Mouse (Mus musculus): Measurements from ENCODE around the gene Klk5. TPM values are rescaled to one million over a fixed set of nuclear protein-coding genes. Genes with fewer than 3 reads are reported as not detected.

Klk5 gene
- polyA plus RNA-seq, 1 experiment from 2014 or later, result 0.33 TPM

DNA sequence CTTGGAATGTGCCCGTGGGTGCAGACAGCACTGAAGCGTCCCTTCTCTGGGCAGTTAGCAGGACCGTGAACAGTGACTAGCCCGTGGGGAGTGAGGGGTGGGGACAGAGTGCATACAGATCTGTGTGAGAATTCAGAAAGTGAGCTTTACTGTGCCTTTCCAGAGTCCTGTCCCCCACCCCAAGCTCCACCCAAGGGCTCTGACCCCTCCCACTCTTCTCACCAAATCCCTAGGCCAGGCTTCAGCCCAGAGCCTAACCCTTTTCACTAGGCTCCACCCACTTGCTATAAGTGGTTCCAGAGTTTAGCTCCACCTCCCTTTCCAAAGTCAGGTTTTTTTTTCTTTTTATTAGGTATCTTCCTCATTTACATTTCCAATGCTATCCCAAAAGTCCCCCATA lies 2.0 kb downstream of the Klk5 start:
- H3K4me1 ChIP-seq, result no peaks in the 10 kb centered on the region
- 92% methylated on average over 4 of the region's 4 CpGs for WGBS

GRCm38 (mm10) chr7:43851616-43852015 lies 9.8 kb downstream of the Klk5 start:
- Histone ChIP-seq H3K9ac (replicated peaks) (no peak overlapping the region), H3K4me1 (no peaks in the 10 kb centered on the region), H3K27ac (replicated peaks) (no peak overlapping the region), H3K36me3 (no peaks in the 10 kb centered on the region), H3K27me3 (no peaks in the 10 kb centered on the region), H3K9me3 (no peaks in the 10 kb centered on the region), H3K4me3 (no peak overlapping the region), H3K4me2 (replicated peaks) (no peak overlapping the region)
- 91% methylated on average over 6 of the region's 6 CpGs for WGBS
- no peak for ATAC-seq (ENCODE audit: low FRiP score, low read depth)

More for the DNA sequence above, 2.0 kb downstream of the Klk5 start:
- Histone ChIP-seq H3K9ac (replicated peaks) (no peak overlapping the region), H3K4me2 (replicated peaks) (no peak overlapping the region), H3K27ac (replicated peaks) (no peak overlapping the region), H3K9me3 (no peaks in the 10 kb centered on the region), H3K4me3 (no peak overlapping the region), H3K27me3 (no peaks in the 10 kb centered on the region), H3K36me3 (no peaks in the 10 kb centered on the region)
- ATAC-seq (ENCODE audit: low FRiP score, low read depth), result no peak

- 87% methylated on average over 9 of the region's 9 CpGs for WGBS
- ATAC-seq (ENCODE audit: low FRiP score, low read depth), result no peak
- no peak overlapping the region for H3K9ac ChIP-seq (replicated peaks)
Measured at GRCm38 (mm10) chr7:43854642-43855380, 13.0 kb downstream of the Klk5 start.

DNA sequence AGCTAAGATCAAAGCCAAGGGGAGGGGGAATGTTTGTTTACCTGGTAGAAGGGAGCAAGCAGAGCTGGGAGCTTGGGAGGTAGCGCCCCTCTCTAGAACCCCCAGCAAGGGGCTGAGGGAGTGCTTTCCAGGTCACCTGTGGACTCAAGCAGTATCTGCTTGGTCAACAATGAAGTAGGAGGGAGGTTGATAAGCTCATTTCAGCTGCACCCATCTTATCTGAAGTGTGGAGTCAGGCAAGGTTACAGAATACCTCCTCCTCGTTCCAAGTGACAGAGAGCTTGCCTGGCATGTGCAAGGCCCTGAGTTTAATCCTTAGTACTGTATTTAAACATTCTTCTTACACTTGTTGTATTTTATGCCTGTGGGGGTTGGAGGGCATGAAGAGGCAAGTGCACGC lies 13.9 kb downstream of the Klk5 start:
- H3K9me3 ChIP-seq, result no peaks in the 10 kb centered on the region
- no peak for ATAC-seq (ENCODE audit: low FRiP score, low read depth)
- H3K27me3 ChIP-seq, result no peaks in the 10 kb centered on the region
- no peak overlapping the region for H3K4me2 ChIP-seq (replicated peaks)
- no peaks in the 10 kb centered on the region for H3K4me1 ChIP-seq
- 80% methylated on average over 3 of the region's 3 CpGs for WGBS
- no peak overlapping the region for H3K9ac ChIP-seq (replicated peaks)
- H3K27ac ChIP-seq (replicated peaks), result no peak overlapping the region
- no peaks in the 10 kb centered on the region for H3K36me3 ChIP-seq
- H3K4me3 ChIP-seq, result no peak overlapping the region

More at GRCm38 (mm10) chr7:43854642-43855380, 13.0 kb downstream of the Klk5 start:
- Histone ChIP-seq H3K4me3 (no peak overlapping the region), H3K4me2 (replicated peaks) (no peak overlapping the region), H3K27ac (replicated peaks) (no peak overlapping the region), H3K27me3 (no peaks in the 10 kb centered on the region), H3K36me3 (no peaks in the 10 kb centered on the region), H3K4me1 (no peaks in the 10 kb centered on the region), H3K9me3 (no peaks in the 10 kb centered on the region)

- no peaks in the 10 kb centered on the region for H3K27me3 ChIP-seq
- WGBS, result 80% methylated on average over 7 of the region's 7 CpGs
- no peaks in the 10 kb centered on the region for H3K4me1 ChIP-seq
- H3K4me2 ChIP-seq (replicated peaks), result no peak overlapping the region
- H3K9ac ChIP-seq (replicated peaks), result no peak overlapping the region
- no peak overlapping the region for H3K4me3 ChIP-seq
- no peaks in the 10 kb centered on the region for H3K36me3 ChIP-seq
- no peak for ATAC-seq (ENCODE audit: low FRiP score, low read depth)
- no peak overlapping the region for H3K27ac ChIP-seq (replicated peaks)
- no peaks in the 10 kb centered on the region for H3K9me3 ChIP-seq
Measured at GRCm38 (mm10) chr7:43856307-43856706, 14.5 kb downstream of the Klk5 start.

GRCm38 (mm10) chr7:43857501-43857900 lies 15.7 kb downstream of the Klk5 start:
- H3K36me3 ChIP-seq, result no peaks in the 10 kb centered on the region
- 92% methylated on average over 12 of the region's 12 CpGs for WGBS
- H3K4me2 ChIP-seq (replicated peaks), result no peak overlapping the region
- no peaks in the 10 kb centered on the region for H3K4me1 ChIP-seq
- H3K9me3 ChIP-seq, result no peaks in the 10 kb centered on the region
- H3K27ac ChIP-seq (replicated peaks), result no peak overlapping the region
- H3K4me3 ChIP-seq, result no peak overlapping the region
- no peaks in the 10 kb centered on the region for H3K27me3 ChIP-seq
- H3K9ac ChIP-seq (replicated peaks), result no peak overlapping the region
- no peak for ATAC-seq (ENCODE audit: low FRiP score, low read depth)

DNA sequence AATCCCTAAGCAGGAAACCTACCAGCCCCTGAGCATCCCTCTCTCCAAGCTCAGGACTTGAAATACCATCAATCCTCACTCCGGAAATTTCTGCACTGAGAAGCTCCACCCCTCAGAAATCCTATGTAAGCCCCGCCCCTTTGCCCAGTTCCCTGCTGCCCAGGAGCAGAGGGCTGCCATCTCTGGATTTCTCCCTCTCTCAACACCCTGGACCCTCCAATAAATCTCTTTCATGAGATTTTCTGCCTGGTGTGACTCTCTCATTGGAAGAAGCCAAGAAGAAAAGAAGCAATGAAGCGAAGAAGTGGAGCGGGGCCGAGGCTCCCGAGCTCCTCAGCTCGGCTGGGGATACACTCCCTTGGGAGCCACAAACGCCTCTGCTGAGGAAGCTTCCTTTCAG lies 18.6 kb downstream of the Klk5 start:
- no peak for ATAC-seq (ENCODE audit: low FRiP score, low read depth)

DNA sequence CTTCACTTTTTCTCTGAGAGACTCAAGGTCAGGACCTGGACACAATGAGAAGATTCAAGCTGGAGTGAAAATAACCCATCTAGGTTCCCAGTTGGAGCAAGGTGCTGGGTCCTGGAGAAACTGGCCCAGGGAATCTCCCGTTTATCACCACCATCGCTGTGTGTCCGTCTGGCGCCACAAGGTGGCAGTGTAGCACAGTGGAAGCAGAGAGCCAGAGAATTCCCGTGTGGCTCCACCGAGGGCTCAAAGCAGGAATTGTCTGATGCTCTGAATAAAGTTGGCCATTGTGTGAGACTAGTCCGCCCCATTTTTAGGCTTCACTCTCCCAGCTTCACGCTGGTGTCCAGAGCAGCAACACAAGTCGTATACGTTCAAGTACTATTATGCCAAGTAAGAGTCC lies 31.5 kb downstream of the Klk5 start:
- WGBS, result 6% methylated on average over 10 of the region's 10 CpGs
- ATAC-seq (ENCODE audit: low FRiP score, low read depth), result peak; percentile 66; the same call in 1 of the 2 replicates
- Histone ChIP-seq H3K27me3 (no peaks in the 10 kb centered on the region), H3K27ac (replicated peaks) (no peak overlapping the region), H3K9me3 (no peaks in the 10 kb centered on the region), H3K4me1 (no peaks in the 10 kb centered on the region), H3K4me3 (no peak overlapping the region), H3K4me2 (replicated peaks) (no peak overlapping the region), H3K9ac (replicated peaks) (no peak overlapping the region), H3K36me3 (no peaks in the 10 kb centered on the region)

More for the DNA sequence above, 18.6 kb downstream of the Klk5 start:
- H3K36me3 ChIP-seq, result no peaks in the 10 kb centered on the region
- H3K4me2 ChIP-seq (replicated peaks), result no peak overlapping the region
- H3K4me1 ChIP-seq, result no peaks in the 10 kb centered on the region
- no peaks in the 10 kb centered on the region for H3K27me3 ChIP-seq
- WGBS, result 44% methylated on average over 8 of the region's 8 CpGs
- H3K27ac ChIP-seq (replicated peaks), result no peak overlapping the region
- no peak overlapping the region for H3K4me3 ChIP-seq
- H3K9me3 ChIP-seq, result no peaks in the 10 kb centered on the region
- H3K9ac ChIP-seq (replicated peaks), result no peak overlapping the region

DNA sequence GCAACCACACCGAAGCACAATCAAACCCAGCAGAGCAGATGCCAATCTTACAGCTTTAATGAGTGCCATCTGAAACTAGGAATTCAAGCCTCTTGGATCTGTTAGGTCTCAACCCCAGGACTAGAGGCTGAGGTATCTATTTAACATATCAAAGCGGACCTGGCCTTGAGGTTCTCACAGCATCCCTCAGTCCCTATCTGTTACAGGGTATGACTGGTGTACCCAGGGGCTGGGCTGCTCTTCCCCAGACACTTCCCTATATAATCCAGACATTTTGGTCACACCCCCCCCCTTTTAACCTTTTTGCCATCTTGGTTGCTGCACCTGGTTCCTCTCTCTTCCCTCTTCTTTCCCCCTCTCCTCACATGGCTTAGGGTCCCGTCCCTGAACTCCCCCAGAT lies 31.9 kb downstream of the Klk5 start:
- Histone ChIP-seq H3K4me1 (no peaks in the 10 kb centered on the region), H3K9ac (replicated peaks) (no peak overlapping the region), H3K9me3 (no peaks in the 10 kb centered on the region), H3K27me3 (no peaks in the 10 kb centered on the region), H3K4me2 (replicated peaks) (no peak overlapping the region), H3K36me3 (no peaks in the 10 kb centered on the region), H3K27ac (replicated peaks) (no peak overlapping the region), H3K4me3 (no peak overlapping the region)
- ATAC-seq (ENCODE audit: low FRiP score, low read depth), result 0 out of 2 replicates have a peak, but pooled peaks have one; percentile 27
- WGBS, result 78% methylated on average over 3 of the region's 3 CpGs

- no peaks in the 10 kb centered on the region for H3K4me1 ChIP-seq
- no peak overlapping the region for H3K9ac ChIP-seq (replicated peaks)
- no peak overlapping the region for H3K4me3 ChIP-seq
- no peak overlapping the region for H3K4me2 ChIP-seq (replicated peaks)
- no peaks in the 10 kb centered on the region for H3K27me3 ChIP-seq
- H3K27ac ChIP-seq (replicated peaks), result no peak overlapping the region
- no peaks in the 10 kb centered on the region for H3K36me3 ChIP-seq
- no peak for ATAC-seq (ENCODE audit: low FRiP score, low read depth)
- no peaks in the 10 kb centered on the region for H3K9me3 ChIP-seq
- WGBS, result 82% methylated on average over 6 of the region's 6 CpGs
Measured at GRCm38 (mm10) chr7:43874868-43875375, 33.2 kb downstream of the Klk5 start.

DNA sequence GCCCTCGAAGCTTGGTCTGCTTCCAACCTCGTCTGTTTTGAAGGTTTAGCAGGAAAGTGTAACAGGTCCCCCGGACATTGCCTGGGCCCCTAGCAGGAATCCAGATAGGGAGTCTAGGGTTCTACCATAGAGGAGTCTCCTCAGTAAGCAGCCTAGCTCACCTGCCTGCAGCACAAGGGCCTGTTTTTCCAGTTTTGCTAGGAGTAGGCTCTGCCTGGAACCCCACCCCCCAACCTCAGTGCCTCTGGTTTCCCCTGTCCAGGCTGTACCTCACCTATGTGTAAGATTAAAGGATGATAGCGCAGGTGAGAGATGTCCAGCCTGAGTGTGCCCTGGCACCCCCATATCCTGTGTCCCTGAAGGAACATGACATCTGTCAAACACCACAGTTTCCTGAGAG lies 34.7 kb downstream of the Klk5 start:
- H3K4me1 ChIP-seq, result 0 out of 2 replicates have a peak, but pooled peaks cover 2% of the 10 kb centered on the region
- H3K9ac ChIP-seq (replicated peaks), result no peak overlapping the region
- H3K4me3 ChIP-seq, result no peak overlapping the region
- no peak overlapping the region for H3K4me2 ChIP-seq (replicated peaks)
- H3K36me3 ChIP-seq, result no peaks in the 10 kb centered on the region
- H3K27ac ChIP-seq (replicated peaks), result no peak overlapping the region
- 84% methylated on average over 4 of the region's 4 CpGs for WGBS
- ATAC-seq (ENCODE audit: low FRiP score, low read depth), result no peak
- no peaks in the 10 kb centered on the region for H3K9me3 ChIP-seq
- peaks cover 1% of the 10 kb centered on the region; the same call in 1 of the 2 replicates for H3K27me3 ChIP-seq

DNA sequence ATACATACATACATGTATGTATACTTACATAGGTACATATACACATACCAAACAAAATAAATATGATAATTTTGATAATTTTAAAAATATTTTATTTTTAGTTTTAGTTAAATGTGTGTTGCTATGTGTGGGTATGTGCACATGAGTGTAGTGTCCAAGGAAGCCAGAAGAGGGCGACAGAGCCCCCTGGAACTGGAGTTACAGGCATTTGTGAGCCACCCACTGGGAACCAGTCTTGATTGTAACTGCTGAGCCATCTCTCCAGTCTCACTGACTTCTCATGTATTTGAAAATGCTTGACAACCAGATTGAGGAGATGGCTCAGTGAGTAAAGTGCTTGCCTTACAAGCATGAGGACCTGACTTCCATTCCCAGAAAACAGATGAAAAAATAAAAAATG lies 36.5 kb downstream of the Klk5 start:
- H3K9ac ChIP-seq (replicated peaks), result no peak overlapping the region
- ATAC-seq (ENCODE audit: low FRiP score, low read depth), result no peak
- WGBS, result 39% methylated on average over 1 of the region's 1 CpGs
- H3K4me3 ChIP-seq, result no peak overlapping the region
- peaks cover 15% of the 10 kb centered on the region; the same call in 1 of the 2 replicates for H3K27me3 ChIP-seq
- H3K4me1 ChIP-seq, result 0 out of 2 replicates have a peak, but pooled peaks cover 3% of the 10 kb centered on the region
- H3K36me3 ChIP-seq, result no peaks in the 10 kb centered on the region
- H3K27ac ChIP-seq (replicated peaks), result no peak overlapping the region
- H3K9me3 ChIP-seq, result no peaks in the 10 kb centered on the region
- no peak overlapping the region for H3K4me2 ChIP-seq (replicated peaks)

Measured in midbrain, embryonic 12.5 days (tissue).